Mouse (Mus musculus) lung, postnatal 0 days (tissue): ENCODE results near the gene Sytl1. TPM values are rescaled to one million over a fixed set of nuclear protein-coding genes. Genes with fewer than 3 reads are reported as not detected.
A peak's percentile ranks its signal among the peaks of the same experiment; 100 is the strongest.

Source experiments
- ATAC-seq: fragments of 200-750 bp; cut with Nextera tagmentation; 2 replicates; pipeline ENCODE4 v1.8.0; 2017; ENCODE audit warnings: moderate library complexity
- DNase-seq: peaks from one replicate; pipeline ENCODE4 v3.0.0-alpha.2; 2016; ENCODE audit warnings: low spot score
- H3K27ac ChIP-seq: fragments of 300-500 bp; sonication (generic); 2 replicates; pipeline ENCODE4 v1.5.1; 2014; ENCODE audit warnings: antibody characterized with exemption, mild to moderate bottlenecking, low read length, mixed read lengths
- H3K27me3 ChIP-seq: fragments of 300-500 bp; sonication (generic); replicated peaks from 2 replicates; pipeline ENCODE4 v1.6.1; 2014; ENCODE audit warnings: low read length, mixed read lengths; ENCODE audit not compliant: insufficient read depth
- H3K36me3 ChIP-seq: fragments of 300-500 bp; sonication (generic); 2 replicates; pipeline ENCODE4 v1.6.1; 2014; ENCODE audit warnings: low read length, mixed read lengths; ENCODE audit not compliant: insufficient read depth
- H3K4me1 ChIP-seq: fragments of 300-500 bp; sonication (generic); 2 replicates; pipeline ENCODE4 v1.6.1; 2014; ENCODE audit warnings: antibody characterized with exemption, low read depth, low read length, mixed read lengths; ENCODE audit not compliant: insufficient read depth
- H3K4me2 ChIP-seq: fragments of 300-500 bp; sonication (generic); replicated peaks from 2 replicates; pipeline ENCODE4 v1.6.1; 2014; ENCODE audit warnings: low read depth, mild to moderate bottlenecking, low read length, moderate library complexity, mixed read lengths
- H3K4me3 ChIP-seq: fragments of 300-500 bp; sonication (generic); 2 replicates; pipeline ENCODE4 v1.5.1; 2014; ENCODE audit warnings: low read depth, low read length
- H3K9ac ChIP-seq: fragments of 300-500 bp; sonication (generic); replicated peaks from 2 replicates; pipeline ENCODE4 v1.6.1; 2014; ENCODE audit warnings: low read depth, mild to moderate bottlenecking
- H3K9me3 ChIP-seq: fragments of 300-500 bp; sonication (generic); 2 replicates; pipeline ENCODE4 v1.6.1; 2016; ENCODE audit warnings: low read length, mixed read lengths
- CTCF ChIP-seq: IDR thresholded peaks from 2 replicates; pipeline ENCODE4 v1.5.1; 2016; ENCODE audit warnings: antibody characterized with exemption, mild to moderate bottlenecking
- EP300 ChIP-seq: IDR thresholded peaks from 2 replicates; pipeline ENCODE4 v1.6.1; 2016; ENCODE audit warnings: antibody characterized with exemption, mild to moderate bottlenecking, control low read depth
- WGBS: fragments of 180-500 bp; shearing (Covaris S2); extraction: QIAGEN DNeasy Blood & Tissue Kit; methylation state at CpG from one replicate; pipeline ENCODE4 v1.1.7; 2014; 5-methylcytosine and 5-hydroxymethylcytosine counted together
- polyA plus RNA-seq: library from polyadenylated mRNA; unstranded; fragments of >200 nt; fragmentation: Nextera tagmentation; extraction: Ambion mirVana; gene quantifications from 2 replicates; pipeline ENCODE4 v1.2.1, GENCODE M21; 2015

Gene Sytl1
- polyA plus RNA-seq, 1 experiment from 2014 or later = 3.3 TPM

DNA sequence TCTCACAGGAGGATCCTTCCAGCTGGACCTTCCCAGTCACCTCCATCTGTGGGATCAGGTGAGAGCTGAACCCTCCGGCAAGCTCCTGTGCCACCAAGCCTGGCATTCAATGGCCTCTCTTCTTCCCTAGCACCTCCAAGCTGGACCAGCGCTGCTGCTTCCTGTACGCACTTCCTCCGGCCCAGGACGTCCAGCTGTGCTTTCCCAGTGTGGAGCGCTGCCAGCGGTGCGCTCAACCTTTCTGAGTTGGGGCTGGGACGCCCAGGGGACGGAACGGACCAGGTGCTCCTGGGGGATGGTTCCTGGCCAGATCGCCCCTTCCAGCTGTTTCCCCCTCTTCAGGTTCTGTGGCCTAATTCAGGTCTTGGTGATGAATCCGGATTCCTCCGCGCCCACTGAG is 15.8 kb downstream of the Sytl1 start:
- TF ChIP-seq EP300 (peak; percentile 86), CTCF (no peak)
- Histone ChIP-seq H3K36me3 (peaks cover 13% of the 10 kb centered on the region), H3K4me1 (peaks cover 13% of the 10 kb centered on the region; the same call in 1 of the 2 replicates), H3K9ac (no peak overlapping the region), H3K27me3 (0 out of 2 replicates have a peak, but pooled peaks cover 21% of the 10 kb centered on the region), H3K4me3 (no peak overlapping the region), H3K4me2 (0 out of 2 replicates have a peak overlapping the region, but pooled peaks have one; percentile 14), H3K9me3 (no peaks in the 10 kb centered on the region), H3K27ac (no peak overlapping the region)
- WGBS = 33% methylated on average over 15 of the region's 15 CpGs
- DNase-seq = peak; percentile 57
- ATAC-seq = peak; percentile 66

DNA sequence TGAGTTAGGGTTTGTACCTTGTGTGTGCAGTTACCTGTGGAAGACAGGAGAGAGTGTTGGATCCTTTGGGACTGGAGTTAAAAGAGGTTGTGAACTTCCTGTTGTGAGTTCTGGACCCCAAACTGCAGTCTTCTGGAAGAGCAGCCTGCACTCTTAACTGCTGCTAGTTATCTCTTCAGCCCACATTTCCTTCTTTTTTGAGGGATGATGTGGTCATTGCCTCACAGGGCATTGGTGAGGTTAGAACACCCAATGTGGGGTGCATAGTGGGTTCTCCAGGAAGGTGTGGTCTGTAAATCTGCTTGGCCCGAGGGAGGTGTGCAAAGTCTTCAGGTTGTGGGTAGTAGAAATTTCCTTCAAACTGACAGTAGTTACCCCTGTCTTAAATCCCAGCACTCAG is 18.6 kb downstream of the Sytl1 start:
- H3K4me3 ChIP-seq = no peak overlapping the region
- H3K36me3 ChIP-seq = no peaks in the 10 kb centered on the region
- WGBS = 73% methylated on average over 1 of the region's 1 CpGs
- no peak overlapping the region for H3K4me2 ChIP-seq
- TF ChIP-seq EP300 = no peak
- no peak for TF ChIP-seq CTCF
- no peak overlapping the region for H3K27ac ChIP-seq
- H3K4me1 ChIP-seq = peaks cover 5% of the 10 kb centered on the region; the same call in 1 of the 2 replicates
- ATAC-seq = no peak
- no peak for DNase-seq
- no peaks in the 10 kb centered on the region for H3K9me3 ChIP-seq
- H3K9ac ChIP-seq = no peak overlapping the region
- H3K27me3 ChIP-seq = no peaks in the 10 kb centered on the region

DNA sequence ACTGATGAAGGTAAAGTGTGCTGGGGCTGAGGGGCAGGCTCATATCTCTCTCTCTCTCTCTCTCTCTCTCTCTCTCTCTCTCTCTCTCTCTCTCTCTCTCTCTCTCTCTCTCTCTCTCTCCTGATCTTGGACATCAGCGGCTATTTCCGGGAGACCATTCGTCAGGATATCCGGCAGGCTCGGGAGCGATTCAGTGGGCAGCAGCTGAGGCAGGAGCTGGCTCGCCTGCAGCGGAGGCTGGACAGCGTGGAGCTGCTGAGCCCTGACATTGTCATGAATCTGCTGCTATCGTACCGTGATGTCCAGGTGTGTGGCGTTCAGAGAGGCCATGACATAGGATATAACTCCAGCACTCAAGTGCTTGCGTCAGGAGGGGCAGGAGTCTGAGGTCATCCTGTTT is 19.4 kb downstream of the Sytl1 start:
- DNase-seq (no peak), ATAC-seq (no peak)
- TF ChIP-seq EP300 (peak; percentile 19; the same call in 1 of the 2 replicates), CTCF (no peak)
- no peak overlapping the region for H3K4me3 ChIP-seq
- 0 out of 2 replicates have a peak overlapping the region, but pooled peaks have one; percentile 14 for H3K4me2 ChIP-seq
- 24% methylated on average over 13 of the region's 13 CpGs for WGBS
- H3K4me1 ChIP-seq = peaks cover 5% of the 10 kb centered on the region; the same call in 1 of the 2 replicates
- H3K9ac ChIP-seq = no peak overlapping the region
- H3K36me3 ChIP-seq = no peaks in the 10 kb centered on the region
- no peaks in the 10 kb centered on the region for H3K27me3 ChIP-seq
- no peaks in the 10 kb centered on the region for H3K9me3 ChIP-seq
- H3K27ac ChIP-seq = peak overlapping the region; percentile 99; the same call in 1 of the 2 replicates

- 59% methylated on average over 9 of the region's 9 CpGs for WGBS
- no peaks in the 10 kb centered on the region for H3K27me3 ChIP-seq
- H3K27ac ChIP-seq = peak overlapping the region; percentile 99; the same call in 1 of the 2 replicates
- no peak for DNase-seq
- H3K4me2 ChIP-seq = peak overlapping the region; percentile 96; the same call in 1 of the 2 replicates
- H3K4me1 ChIP-seq = peaks cover 5% of the 10 kb centered on the region; the same call in 1 of the 2 replicates
- ATAC-seq = no peak
- H3K9me3 ChIP-seq = no peaks in the 10 kb centered on the region
- no peak for TF ChIP-seq CTCF
- no peak for TF ChIP-seq EP300
- H3K9ac ChIP-seq = no peak overlapping the region
- H3K4me3 ChIP-seq = 0 out of 2 replicates have a peak overlapping the region, but pooled peaks have one; percentile 77
- no peaks in the 10 kb centered on the region for H3K36me3 ChIP-seq
Measured at GRCm38 (mm10) chr4:133242710-133243109, 20.2 kb downstream of the Sytl1 start.

GRCm38 (mm10) chr4:133241910-133242309 is 21.0 kb downstream of the Sytl1 start:
- H3K4me2 ChIP-seq = peak overlapping the region; percentile 96
- no peaks in the 10 kb centered on the region for H3K36me3 ChIP-seq
- peak overlapping the region; percentile 77 for H3K4me3 ChIP-seq
- no peak for TF ChIP-seq CTCF
- TF ChIP-seq EP300 = peak; percentile 83
- H3K4me1 ChIP-seq = peaks cover 5% of the 10 kb centered on the region; the same call in 1 of the 2 replicates
- H3K27ac ChIP-seq = peak overlapping the region; percentile 99
- H3K9ac ChIP-seq = no peak overlapping the region
- WGBS = 23% methylated on average over 11 of the region's 11 CpGs
- DNase-seq (no peak), ATAC-seq (no peak)
- H3K27me3 ChIP-seq = no peaks in the 10 kb centered on the region
- H3K9me3 ChIP-seq = no peaks in the 10 kb centered on the region

DNA sequence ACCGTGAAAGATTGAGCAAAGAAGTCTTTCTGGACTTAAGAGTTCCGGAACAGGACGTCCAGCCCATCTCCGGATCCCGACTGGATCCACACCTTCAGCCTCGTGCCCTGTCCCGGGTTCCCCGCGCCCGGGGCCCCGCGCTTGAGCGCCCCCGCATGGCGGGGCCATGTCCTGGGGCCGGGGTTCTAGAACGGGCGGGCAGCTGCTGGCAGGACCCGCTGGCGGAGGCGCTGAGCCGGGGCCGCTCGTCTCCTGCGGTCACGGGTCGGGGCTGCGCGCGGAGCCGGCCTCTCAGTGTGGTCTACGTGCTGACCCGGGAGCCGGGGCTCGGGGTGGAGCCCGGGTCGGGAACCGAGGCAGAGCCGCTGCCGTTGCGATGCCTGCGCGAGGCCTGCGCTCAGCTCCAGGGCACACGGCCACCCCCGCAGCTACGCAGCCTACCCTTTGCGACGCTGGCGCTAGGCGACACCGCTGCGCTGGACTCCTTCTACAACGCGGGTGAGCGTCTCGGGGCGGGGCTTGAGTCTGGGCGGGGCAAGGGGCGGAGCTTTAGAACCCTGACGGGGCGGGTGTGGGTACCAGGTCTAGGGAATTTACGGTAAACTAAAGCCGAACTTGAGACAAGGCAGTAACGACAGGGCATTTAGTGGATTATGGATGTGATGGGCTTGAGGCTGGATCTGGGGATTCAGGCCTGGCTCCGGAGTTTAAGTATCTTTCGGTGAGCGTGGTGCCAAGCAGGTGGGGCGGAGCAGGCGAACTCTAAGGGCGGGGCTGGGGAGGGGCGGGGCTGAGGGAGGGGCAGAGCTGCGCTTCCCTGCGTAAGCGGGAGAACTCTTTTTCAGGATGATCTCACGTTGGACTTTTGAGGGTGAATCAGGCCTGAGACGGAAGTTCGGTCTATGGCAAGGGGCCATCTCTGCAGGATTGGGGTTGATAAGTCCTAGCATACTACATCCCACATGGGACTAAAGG is 21.7 kb downstream of the Sytl1 start:
- DNase-seq = peak; percentile 94

More for the DNA sequence above, 21.7 kb downstream of the Sytl1 start:
- Histone ChIP-seq H3K4me1 (peaks cover 5% of the 10 kb centered on the region; the same call in 1 of the 2 replicates), H3K9ac (peak overlapping the region; percentile 97), H3K4me3 (peak overlapping the region; percentile 77), H3K27me3 (no peaks in the 10 kb centered on the region), H3K27ac (peak overlapping the region; percentile 99), H3K9me3 (no peaks in the 10 kb centered on the region), H3K36me3 (no peaks in the 10 kb centered on the region), H3K4me2 (peak overlapping the region; percentile 96)
- ATAC-seq = peak; percentile 85
- WGBS = under 1% methylated on average over 60 of the region's 78 CpGs
- no peak; the same call in 1 of the 2 replicates for TF ChIP-seq EP300
- TF ChIP-seq CTCF = peak; percentile 36
